Mouse (Mus musculus) heart, postnatal 36 days (tissue): ENCODE measurements around the gene Tbxa2r. TPM values are rescaled to one million over a fixed set of nuclear protein-coding genes. Genes with fewer than 3 reads are reported as not detected.

Experiments
- DNase-seq, 2 experiments: peaks; one replicate each; pipeline ENCODE4 v3.0.0; 2021 to 2022
- intact Hi-C: fragments of 180-260 bp; cut with DNase I; formaldehyde crosslinking; loops from one replicate; pipeline ENCODE4 v1.15.1; 2025
- total RNA-seq, 2 experiments: library from RNA; stranded (reverse); gene quantifications; 2 replicates each; pipeline ENCODE4 v1.2.3; 2021

Gene Tbxa2r
- total RNA-seq, 2 experiments from 2014 or later: 5.0 to 5.4 TPM

- intact Hi-C loops: no loop called here
- DNase-seq: no peak
These were observed 32.2 kb downstream of the Tbxa2r start for GRCm38 (mm10) chr10:81360721-81361120.

GRCm38 (mm10) chr10:81362336-81362949 lies 33.9 kb downstream of the Tbxa2r start:
- intact Hi-C loops: no loop called here
- no peak for DNase-seq

- intact Hi-C loops: no loop called here
These were observed 35.2 kb downstream of the Tbxa2r start for GRCm38 (mm10) chr10:81363436-81364346.

GRCm38 (mm10) chr10:81364666-81365065 lies 36.1 kb downstream of the Tbxa2r start:
- peak in 1 of 2 experiments; percentile 49 for DNase-seq
- intact Hi-C loops: no loop called here

More at GRCm38 (mm10) chr10:81363436-81364346, 35.2 kb downstream of the Tbxa2r start:
- peak in 1 of 2 experiments; percentile 33 for DNase-seq

GRCm38 (mm10) chr10:81365073-81365472 lies 36.5 kb downstream of the Tbxa2r start:
- intact Hi-C loops: no loop called here

GRCm38 (mm10) chr10:81365672-81366476 lies 37.3 kb downstream of the Tbxa2r start, which contains the start of gene 4930404N11Rik:
Gene 4930404N11Rik (minus strand): TSS chr10:81365816.
- intact Hi-C loops: no loop called here
- no peak for DNase-seq

More at GRCm38 (mm10) chr10:81365073-81365472, 36.5 kb downstream of the Tbxa2r start:
- no peak for DNase-seq

GRCm38 (mm10) chr10:81366477-81367206 lies 38.1 kb downstream of the Tbxa2r start:
- intact Hi-C loops: no loop called here
- DNase-seq: no peak

DNA sequence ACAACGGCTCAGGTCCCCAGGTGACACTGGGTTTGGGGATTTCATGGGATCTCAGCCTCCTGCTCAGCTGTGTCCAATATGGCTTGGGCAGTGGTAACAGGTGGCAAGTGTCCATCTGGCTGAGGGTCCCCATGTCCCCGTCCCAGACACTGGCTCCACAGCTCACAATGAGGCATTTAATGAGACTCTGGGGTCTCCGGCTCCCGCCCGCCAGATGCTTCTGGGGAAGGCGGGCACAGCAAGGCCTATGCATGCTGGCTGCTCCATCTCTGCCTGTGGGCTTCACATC lies 38.6 kb downstream of the Tbxa2r start:
- intact Hi-C loops: no loop called here
- DNase-seq: no peak

DNA sequence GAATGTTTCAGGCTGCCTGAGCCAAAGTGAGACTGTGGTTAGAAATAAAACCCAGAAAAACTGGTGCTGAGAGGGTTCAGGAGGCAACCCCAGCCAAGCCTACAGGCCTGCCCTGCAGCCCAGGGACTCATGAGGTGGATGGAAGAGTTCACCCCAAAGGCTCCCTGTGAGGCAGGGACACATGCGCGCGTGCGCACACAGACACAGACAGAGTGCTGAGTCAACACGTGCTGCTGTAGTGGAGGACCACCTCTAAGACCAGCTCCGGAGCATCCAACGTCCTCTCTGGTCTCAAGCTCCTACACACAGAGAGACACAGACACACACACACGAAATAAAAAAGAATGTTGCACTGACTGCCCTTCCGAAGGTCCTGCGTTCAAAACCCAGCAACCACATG lies 46.8 kb downstream of the Tbxa2r start:
- intact Hi-C loops: no loop called here
- DNase-seq: no peak

DNA sequence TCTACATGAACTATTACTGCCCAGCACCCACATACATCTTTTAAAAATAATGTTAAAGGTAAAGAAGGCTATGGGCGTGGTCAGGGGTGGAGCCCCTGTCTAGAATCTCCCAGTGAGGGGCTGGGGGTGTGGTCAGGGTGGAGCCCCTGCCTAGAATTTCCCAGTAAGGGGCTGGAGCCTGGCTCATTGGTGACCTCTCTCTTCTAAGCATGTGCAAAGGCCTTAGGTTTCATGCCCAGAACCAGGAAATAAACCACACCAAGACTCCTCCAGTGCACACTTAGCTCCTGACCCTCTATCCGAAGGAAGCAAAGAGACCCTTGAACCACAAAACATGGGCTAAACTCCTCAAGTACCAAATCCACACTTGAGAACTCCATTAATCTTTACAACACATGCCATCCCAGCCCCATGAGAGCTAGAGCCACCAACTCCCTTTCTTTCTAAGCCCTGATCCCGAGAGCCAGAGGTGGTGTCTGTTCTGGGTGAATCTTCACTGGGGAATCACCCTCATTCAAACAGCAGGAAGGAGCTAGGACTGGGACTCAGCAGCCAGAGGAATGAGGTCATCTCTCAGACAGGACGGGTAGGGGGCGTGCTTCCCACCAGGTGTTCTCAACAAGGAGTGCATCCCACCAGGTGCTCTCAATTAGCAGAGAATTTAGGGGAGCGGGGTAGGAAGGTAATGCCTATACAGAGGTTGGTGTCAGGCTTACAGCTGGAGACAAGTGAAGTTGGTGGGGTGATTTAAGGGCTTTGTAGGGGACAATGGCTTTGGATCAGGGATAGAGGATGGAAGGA lies 48.2 kb downstream of the Tbxa2r start:
- intact Hi-C loops: no loop called here

DNA sequence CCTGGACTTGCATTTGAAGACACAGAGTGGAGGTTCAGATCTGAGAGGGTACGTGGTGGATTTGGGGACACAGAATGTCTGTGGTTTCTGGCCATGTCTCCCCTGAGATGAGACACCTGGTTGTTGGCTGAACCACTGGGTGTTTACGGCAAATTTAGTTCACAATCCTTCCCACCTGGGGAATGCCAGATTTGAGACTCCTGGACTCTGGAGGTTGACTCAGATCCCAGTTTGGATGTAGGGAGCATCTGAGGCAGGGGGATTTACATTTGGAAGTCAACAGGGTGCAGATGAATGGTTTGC lies 48.8 kb downstream of the Tbxa2r start:
- DNase-seq: no peak
- intact Hi-C loops: no loop called here

More for the DNA sequence above, 48.2 kb downstream of the Tbxa2r start:
- DNase-seq: no peak

- intact Hi-C loops: no loop called here
- peak in 1 of 2 experiments; percentile 36 for DNase-seq
These were observed 49.4 kb downstream of the Tbxa2r start, which contains the start of gene Fzr1 for GRCm38 (mm10) chr10:81377793-81378552. Gene Fzr1 (minus strand): TSS chr10:81378516.

DNA sequence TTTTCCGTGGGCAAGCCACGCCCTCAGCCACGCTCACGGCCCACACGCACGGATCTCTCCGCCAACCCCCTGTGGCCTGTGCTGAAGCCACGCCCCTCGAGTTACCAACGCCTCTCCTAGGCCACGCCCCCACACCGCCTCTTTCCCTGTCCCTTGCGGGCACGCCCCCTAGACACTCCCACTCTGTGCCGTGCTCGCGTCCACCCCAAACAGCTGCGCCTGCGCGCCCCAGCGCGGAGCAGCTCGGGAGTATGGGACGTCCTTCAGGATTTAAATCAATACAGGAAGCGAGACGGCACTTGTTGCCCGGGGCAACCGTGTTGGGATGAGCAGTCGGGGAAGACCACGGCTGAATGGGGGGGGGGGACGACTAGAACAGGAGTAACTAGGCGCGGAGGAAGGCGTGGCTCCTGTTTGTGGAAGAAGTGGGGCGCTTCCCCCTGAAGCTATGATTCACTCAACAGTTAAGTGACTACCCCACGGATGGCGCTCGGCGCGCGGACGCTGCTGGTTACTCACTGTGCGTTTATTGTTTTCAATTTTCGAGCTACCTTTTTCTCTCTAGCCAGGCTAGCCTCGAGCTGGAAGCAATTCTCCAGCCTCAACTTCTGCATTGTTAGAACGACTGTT lies 50.1 kb downstream of the Tbxa2r start:
- intact Hi-C loops: no loop called here
- peak; percentile 100 for DNase-seq

- no peak for DNase-seq
- intact Hi-C loops: no loop called here
These were observed 50.6 kb downstream of the Tbxa2r start for GRCm38 (mm10) chr10:81379183-81379553.

DNA sequence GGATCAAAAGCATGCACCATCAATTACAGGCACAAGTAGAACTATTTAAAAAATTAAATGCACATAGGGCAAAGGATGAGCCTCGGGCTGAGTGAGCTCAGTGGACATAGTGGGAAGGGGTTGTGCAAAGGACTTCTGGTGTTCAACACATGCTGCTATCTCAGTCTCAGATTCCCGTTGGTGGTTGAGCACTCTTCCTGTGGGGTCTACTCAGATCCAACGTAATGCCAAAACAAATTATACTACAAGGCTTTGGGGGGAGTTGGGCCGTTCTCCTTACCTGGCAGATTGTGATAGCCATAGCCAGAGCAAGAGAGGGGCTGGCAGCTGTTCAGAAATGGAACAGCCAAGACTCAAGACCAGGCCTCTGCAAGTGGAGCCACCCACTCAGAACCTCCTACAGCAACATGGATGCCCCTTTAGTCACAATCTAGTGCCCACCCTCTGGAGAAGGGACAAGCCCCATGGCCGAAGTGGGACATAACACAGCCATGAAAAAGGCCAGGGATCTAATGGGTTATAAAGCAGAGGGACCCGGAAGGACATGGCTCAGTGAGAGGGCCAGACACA lies 51.4 kb downstream of the Tbxa2r start:
- intact Hi-C loops: loop anchor here (10.0 kb wide), 1 partner anchor 165 kb away; the partner anchor contains the start of gene Gna11
- DNase-seq: no peak

- intact Hi-C loops: loop anchor here (10.0 kb wide), 1 partner anchor 163 kb away; the partner anchor contains the start of gene Gna11
- DNase-seq: no peak
These were observed 53.5 kb downstream of the Tbxa2r start for GRCm38 (mm10) chr10:81382039-81382438.

- intact Hi-C loops: loop anchor here (10.0 kb wide), 1 partner anchor 161 kb away; the partner anchor contains the start of gene Gna11
- peak; percentile 99 to 100 for DNase-seq
These were observed 55.5 kb downstream of the Tbxa2r start, which contains the start of the genes Dohh and Gm48551 for GRCm38 (mm10) chr10:81383802-81384604. Gene Dohh (plus strand): TSS chr10:81384428. Gene Gm48551 (plus strand): TSS chr10:81384466.
